Mouse (Mus musculus) hindbrain, embryonic 13.5 days (tissue): ENCODE data around the gene Plscr1. TPM values are rescaled to one million over a fixed set of nuclear protein-coding genes. Genes with fewer than 3 reads are reported as not detected.

Experiments used
- microRNA-seq: library from miRNA; unstranded; fragments of <30 nt; microRNA quantifications from one replicate; pipeline ENCODE4, GENCODE M21; 2016
- polyA plus RNA-seq: library from polyadenylated mRNA; unstranded; fragments of >200 nt; fragmentation: Nextera tagmentation; extraction: Ambion mirVana; gene quantifications from 2 replicates; pipeline ENCODE4 v1.2.1, GENCODE M21; 2015

Plscr1 gene
- polyA plus RNA-seq, 1 experiment from 2014 or later: 10.3 TPM

Small RNA genes within 50 kb of the gene (microRNA-seq; reads per million reads assigned to microRNA genes)
- not detected for gene Mir6386

Other genes with a start within 250 kb of the Plscr1 start
- 0.14 and 0.32 TPM in 2 replicates for gene Plscr5, start 56.8 kb upstream of the Plscr1 start, polyA plus RNA-seq
- 0.69 and 0.75 TPM in 2 replicates for gene Plscr2, start 25.9 kb downstream of the Plscr1 start, polyA plus RNA-seq
- not detected in 2 replicates for gene 1700057G04Rik, start 59.6 kb downstream of the Plscr1 start, polyA plus RNA-seq
- gene Plscr4, start 207.6 kb downstream of the Plscr1 start, polyA plus RNA-seq: 1.6 and 2.4 TPM in 2 replicates